Mouse (Mus musculus) thymus, adult 2 months (tissue): Measurements from ENCODE around the gene A630076J17Rik.

ENCODE experiments used
- CTCF ChIP-seq: fragments of 200-500 bp; IDR thresholded peaks from 2 replicates; pipeline ENCODE4 v1.5.1; 2012; ENCODE audit warnings: mild to moderate bottlenecking, control low read depth, low read length, moderate library complexity, borderline replicate concordance; ENCODE audit not compliant: control insufficient read depth, poor library complexity, insufficient read depth; ENCODE audit errors: extremely low read depth
- POLR2A ChIP-seq: fragments of 200-500 bp; IDR thresholded peaks from 2 replicates; pipeline ENCODE4 v1.6.1; 2012; ENCODE audit warnings: mild to moderate bottlenecking, low read length, control low read depth, moderate library complexity; ENCODE audit not compliant: control insufficient read depth, poor library complexity, insufficient read depth; ENCODE audit errors: extremely low read depth

DNA sequence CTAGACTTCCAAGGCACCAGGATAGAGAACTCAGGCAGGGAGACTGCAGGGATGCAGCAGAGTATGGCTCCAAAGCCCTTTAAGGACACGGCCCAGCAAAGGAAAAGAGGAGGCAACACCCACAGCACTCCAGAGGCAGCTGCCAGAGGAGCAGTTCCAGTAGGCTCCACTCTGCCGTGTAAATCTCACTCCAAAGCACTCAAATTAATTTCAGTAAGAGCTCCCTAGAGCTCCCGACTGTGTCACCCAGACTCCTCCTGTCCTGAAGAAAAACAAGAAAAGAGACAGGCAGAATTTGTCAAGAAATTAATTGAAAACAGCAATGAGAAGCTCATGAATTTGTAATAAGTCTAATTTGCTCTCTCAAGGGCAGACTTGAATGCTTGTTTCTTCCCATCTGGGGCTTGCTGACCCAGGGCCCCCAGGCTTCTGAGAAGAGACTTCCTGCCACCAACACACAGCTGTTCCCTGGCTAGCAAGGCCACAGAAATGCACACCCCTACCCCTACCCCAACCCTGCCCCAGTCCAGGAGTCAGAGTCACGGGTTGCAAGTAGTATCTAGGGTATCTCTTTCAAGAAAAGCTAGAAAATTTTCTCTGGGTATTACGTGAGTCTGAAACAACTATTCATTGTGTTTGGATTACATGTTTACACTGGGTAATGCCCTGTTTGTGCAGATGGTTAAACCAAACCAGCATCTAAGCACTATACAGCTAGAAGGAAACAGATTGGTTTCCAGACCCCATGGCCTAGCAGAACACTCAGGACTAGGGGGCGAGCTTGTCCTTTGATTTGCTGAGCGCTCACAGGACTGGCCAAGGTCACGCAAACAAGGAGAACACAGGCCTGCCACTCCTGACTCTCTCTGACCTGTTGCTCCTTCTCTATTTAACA is 30.8 kb downstream of the A630076J17Rik start:
- TF ChIP-seq POLR2A = no peak
- no peak for TF ChIP-seq CTCF
